Mouse (Mus musculus): ENCODE results near the gene Tyro3.

Tyro3 gene

GRCm38 (mm10) chr2:119804275-119804628 is 6.7 kb downstream of the Tyro3 start:
- DNase-seq (ENCODE audit: low read depth, low spot score): no peak

GRCm38 (mm10) chr2:119804776-119805175 is 7.2 kb downstream of the Tyro3 start:
- DNase-seq (ENCODE audit: low read depth, low spot score): no peak

- no peak for DNase-seq (ENCODE audit: low read depth, low spot score)
Measured at GRCm38 (mm10) chr2:119805536-119805935, 8.0 kb downstream of the Tyro3 start.

DNA sequence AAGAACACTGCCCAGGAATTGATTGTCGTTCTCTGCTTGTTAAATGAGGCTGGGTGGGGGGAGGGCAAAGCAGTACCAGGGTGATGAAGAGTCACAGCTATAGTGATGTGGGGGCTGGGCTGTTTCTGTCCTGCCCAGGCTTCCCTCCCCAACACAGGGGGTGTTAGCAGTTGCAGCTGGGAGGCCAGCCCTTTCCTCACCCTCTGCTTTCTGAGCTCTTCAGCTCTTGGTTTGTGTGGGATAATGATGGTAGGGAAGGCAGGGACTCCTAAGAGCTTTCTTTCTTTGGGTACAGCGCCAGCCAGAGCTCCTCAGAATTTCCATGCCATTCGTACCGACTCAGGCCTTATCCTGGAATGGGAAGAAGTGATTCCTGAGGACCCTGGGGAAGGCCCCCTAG is 10.9 kb downstream of the Tyro3 start:
- DNase-seq (ENCODE audit: low read depth, low spot score): no peak

GRCm38 (mm10) chr2:119808881-119809280 is 11.3 kb downstream of the Tyro3 start:
- no peak for DNase-seq (ENCODE audit: low read depth, low spot score)

DNA sequence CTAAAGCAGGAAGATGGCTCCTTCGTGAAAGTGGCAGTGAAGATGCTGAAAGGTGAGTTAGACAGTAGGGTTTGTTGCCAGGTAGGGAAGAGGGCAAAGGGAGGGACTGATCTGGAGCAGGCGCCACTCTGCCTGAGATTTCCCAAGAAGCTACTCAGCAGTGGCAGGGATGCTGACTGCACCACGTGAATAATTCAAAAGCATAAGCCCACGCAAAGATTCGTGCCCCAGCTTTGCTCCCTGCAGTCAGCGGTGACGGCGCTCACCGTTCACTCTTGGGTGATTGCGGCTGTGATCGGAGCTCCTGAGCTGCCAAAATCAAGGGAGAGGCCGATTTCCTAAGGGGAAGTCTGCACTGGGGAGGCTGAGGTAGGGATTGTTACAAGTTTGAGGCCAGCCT is 13.4 kb downstream of the Tyro3 start:
- no peak for DNase-seq (ENCODE audit: low read depth, low spot score)

DNA sequence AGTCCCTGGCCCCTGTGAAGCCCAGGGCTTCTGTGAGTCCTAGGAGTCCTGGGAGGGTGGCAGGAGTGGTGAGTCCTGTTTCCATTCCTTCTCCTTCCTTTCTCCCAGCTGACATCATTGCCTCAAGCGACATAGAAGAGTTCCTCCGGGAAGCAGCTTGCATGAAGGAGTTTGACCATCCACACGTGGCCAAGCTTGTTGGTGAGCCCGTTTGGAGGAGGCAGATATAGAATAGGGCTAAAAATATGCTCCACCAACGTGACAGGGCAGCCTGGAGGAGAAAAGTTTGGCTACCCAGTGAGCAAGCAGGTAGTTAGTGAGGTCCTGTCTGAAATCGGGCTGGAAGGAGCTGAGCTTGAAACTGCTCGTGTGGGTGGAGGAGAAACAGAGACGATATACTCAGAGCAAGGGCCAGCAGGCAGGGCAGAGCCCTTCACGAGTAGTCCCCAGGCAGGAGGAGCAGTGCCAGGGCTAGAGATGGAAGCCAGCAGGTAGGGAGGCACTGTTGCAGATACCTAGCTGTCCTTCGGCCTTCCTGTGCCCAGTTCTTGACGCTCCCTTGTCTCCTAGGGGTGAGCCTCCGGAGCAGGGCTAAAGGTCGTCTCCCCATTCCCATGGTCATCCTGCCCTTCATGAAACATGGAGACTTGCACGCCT is 14.1 kb downstream of the Tyro3 start:
- no peak for DNase-seq (ENCODE audit: low read depth, low spot score)

DNA sequence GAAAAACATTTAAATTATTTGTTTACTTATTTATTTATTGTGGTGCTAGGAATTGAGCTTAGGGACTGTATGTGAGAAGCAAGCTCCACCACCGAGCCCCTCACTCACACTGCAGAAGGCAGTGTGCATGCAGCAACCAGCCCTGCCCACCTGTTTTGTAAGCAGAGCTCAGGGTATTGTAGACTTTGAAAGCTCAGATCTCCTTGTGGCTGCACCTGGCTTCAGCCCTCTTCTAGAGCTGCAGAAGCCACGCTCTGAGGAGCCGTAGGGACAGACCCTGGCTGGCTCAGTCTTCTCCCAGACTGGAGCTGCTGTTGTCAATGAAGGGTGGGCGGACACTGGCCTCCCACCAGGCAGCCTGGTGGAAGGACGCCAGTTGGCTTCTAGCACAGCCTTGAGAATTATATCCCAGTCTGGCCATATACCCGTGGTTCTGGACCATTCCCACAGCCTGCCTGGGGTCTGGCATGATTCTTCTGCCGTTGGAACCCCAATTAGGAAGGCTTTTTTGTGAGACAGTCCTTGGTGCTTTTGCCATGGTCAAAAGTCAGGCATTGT is 16.9 kb downstream of the Tyro3 start:
- no peak for DNase-seq (ENCODE audit: low read depth, low spot score)

DNA sequence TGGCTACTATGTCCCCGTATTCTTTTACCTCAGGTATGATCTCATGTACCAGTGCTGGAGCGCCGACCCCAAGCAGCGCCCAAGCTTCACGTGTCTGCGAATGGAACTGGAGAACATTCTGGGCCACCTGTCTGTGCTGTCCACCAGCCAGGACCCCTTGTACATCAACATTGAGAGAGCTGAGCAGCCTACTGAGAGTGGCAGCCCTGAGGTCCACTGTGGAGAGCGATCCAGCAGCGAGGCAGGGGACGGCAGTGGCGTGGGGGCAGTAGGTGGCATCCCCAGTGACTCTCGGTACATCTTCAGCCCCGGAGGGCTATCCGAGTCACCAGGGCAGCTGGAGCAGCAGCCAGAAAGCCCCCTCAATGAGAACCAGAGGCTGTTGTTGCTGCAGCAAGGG is 19.1 kb downstream of the Tyro3 start:
- no peak for DNase-seq (ENCODE audit: low read depth, low spot score)

DNA sequence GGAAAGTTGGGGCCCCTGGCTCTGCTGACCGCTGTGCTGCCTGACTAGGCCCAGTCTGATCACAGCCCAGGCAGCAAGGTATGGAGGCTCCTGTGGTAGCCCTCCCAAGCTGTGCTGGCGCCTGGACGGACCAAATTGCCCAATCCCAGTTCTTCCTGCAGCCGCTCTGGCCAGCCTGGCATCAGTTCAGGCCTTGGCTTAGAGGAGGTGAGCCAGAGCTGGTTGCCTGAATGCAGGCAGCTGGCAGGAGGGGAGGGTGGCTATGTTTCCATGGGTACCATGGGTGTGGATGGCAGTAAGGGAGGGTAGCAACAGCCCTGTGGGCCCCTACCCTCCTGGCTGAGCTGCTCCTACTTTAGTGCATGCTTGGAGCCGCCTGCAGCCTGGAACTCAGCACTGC is 19.5 kb downstream of the Tyro3 start:
- DNase-seq (ENCODE audit: low read depth, low spot score): no peak

GRCm38 (mm10) chr2:119818668-119819272 is 21.2 kb downstream of the Tyro3 start:
- no peak for DNase-seq (ENCODE audit: low read depth, low spot score)

DNA sequence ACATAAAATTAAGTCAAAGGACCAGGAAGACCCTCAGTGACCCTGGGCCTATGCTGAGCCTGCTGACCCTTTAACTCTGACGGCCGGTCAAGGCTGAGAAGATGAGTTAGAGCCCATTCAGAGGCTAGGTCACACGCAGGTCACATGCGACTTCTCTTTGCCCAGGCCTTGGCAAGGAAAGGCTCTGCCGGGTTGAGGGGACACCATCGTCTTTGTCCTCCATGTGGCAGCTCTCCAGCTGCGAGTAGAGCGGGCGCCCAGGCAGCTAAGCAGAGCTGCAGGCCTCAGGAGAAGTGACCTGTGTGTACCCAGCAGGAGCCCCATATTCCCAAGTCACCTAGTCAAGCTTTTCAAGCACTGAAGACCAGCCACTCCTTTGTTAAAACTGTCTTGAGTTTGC is 23.6 kb downstream of the Tyro3 start:
- DNase-seq (ENCODE audit: low read depth, low spot score): no peak

DNA sequence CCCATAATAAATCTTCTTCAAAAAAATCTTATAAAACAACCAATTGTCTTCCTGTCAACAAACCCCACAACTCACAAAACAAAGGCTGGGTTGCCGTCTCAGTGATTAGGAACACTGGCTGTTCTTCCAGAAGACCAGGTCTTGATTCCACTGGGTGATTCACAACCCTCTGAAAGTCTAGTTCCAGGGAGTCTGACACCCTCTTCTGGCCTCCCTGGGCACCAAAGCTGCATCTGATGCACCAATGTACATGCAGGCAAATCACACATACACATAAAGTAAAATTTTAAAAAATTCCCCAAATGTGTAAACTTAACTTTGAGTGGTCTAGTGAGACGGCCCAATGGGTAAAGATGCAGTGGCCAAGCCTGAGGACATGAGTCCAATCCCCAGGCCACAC is 33.0 kb downstream of the Tyro3 start:
- DNase-seq (ENCODE audit: low read depth, low spot score): no peak

DNA sequence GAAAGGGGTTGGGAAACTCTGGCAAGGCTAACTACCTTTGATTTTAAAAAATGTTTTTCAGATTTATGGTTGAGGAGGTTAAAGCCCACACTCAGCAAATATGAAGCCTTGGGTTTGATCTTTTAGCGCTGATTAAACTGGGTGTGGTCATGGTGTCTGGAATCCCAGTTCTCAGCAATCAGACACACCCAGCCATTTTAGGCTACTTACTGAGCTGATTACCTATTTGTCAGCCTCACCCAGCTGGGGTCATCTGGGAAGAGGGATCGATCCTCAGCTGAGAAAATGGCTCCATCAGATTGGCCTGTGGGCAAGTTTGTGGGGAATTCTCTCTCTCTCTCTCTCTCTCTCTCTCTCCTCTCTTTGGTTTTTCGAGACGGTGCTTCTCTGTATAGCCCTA is 36.7 kb downstream of the Tyro3 start:
- no peak for DNase-seq (ENCODE audit: low read depth, low spot score)

GRCm38 (mm10) chr2:119837616-119838015 is 40.1 kb downstream of the Tyro3 start:
- no peak for DNase-seq (ENCODE audit: low read depth, low spot score)

DNA sequence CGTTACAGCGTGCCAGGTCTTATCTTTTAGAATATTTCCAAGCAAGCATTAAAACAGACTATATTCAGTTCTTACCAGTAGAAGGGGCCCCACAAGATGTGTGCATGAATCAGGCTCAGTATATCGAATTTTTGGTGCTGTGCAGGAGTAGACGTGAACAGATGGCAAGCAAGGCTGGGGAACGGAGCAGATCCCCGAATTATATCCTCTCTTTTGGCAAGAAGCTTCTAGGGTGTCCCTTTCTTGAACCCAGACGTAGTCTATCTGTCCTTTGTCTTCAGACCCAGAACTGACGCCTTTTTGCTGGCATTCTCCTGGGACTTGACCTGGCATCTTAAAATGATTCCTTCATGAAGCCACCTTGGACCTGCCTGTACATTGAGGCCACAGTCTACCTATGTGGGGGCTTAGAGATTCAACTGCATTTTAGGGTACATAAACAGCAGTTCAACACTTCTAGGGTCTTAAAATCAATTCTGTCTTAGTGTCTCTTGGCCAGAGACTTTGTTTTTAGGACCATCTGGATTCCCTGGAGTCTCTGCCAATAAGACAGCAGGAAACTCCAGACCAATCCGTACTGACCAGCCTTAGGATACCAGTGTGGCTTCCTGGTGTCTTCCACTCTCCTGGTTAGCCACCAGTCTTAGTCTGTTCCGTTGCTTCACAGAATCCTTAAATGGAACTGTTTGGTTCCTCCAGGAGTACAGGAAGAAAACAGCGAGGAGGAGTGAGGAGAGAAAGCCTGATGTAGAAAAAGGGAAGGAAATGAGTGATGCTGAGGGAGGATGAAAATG is 41.0 kb downstream of the Tyro3 start:
- DNase-seq (ENCODE audit: low read depth, low spot score): no peak

DNA sequence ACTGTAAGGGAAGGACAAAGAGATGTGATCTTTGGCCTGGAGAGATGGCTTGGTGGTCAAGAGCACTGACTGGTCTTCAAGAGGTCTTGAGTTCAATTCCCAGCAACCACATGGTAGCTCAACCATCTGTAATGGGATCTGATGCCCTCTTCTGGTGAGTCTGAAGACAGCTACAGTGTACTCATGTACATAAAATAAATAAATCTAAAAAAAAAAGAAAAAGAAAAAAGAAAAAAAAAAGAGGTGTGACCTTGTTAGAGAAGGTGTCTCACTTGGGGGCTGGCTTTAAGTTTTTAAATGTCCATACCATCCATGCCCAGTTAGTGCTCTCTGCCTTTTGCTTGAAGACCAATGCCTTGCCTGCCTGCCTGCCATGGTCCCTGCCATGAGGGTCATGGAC is 42.5 kb downstream of the Tyro3 start:
- DNase-seq (ENCODE audit: low read depth, low spot score): no peak

DNA sequence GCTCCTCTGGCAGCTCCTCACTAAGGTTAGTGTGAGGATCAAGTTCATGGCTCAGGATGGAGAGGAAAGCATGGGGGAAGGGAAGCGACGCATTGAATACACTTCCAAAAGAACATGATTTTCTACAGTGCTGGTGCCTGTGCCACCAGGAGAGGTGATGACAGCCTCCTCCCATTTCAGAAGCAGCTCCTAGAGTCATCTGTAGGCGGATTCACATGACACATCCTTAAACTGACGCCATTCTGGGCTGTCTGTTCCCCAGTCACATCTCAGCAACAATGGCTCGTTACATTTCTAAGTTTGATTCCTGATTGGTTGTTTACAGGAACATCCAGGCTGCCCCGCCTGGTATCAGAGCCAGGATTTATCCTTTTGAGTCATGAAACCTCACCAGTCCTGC is 44.5 kb downstream of the Tyro3 start:
- no peak for DNase-seq (ENCODE audit: low read depth, low spot score)

GRCm38 (mm10) chr2:119843526-119843925 is 46.0 kb downstream of the Tyro3 start:
- DNase-seq (ENCODE audit: low read depth, low spot score): no peak

- no peak for DNase-seq (ENCODE audit: low read depth, low spot score)
Measured at GRCm38 (mm10) chr2:119845882-119846546, 48.5 kb downstream of the Tyro3 start.

- no peak for DNase-seq (ENCODE audit: low read depth, low spot score)
Measured at GRCm38 (mm10) chr2:119846929-119847328, 49.4 kb downstream of the Tyro3 start.

- DNase-seq (ENCODE audit: low read depth, low spot score): no peak
Measured at GRCm38 (mm10) chr2:119853811-119854210, 56.3 kb downstream of the Tyro3 start.

All from embryo, embryonic 11.5 days (tissue).